24 mouse cellular contexts compared by ENCODE assay signal in the genomic region with DNA sequence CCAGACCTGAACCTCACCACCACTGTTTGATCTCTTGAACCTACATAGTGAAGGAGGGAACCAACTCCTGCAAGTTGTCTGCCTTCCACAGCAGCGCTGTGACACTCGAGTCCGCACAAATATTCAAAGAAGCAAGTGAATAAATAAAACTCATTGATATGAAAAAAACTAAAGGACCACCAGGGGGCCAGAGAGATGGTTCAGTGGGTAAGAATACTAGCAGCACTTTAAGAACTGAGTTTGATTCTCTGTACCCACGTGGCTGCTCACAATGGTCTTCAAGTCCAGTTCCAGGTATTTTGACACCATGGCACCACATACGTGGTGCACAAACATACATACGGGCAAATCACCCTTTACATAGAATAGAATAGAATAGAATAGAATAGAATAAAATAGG. TPM values are rescaled to one million over a fixed set of nuclear protein-coding genes. Genes with fewer than 3 reads are reported as not detected.
DNase-seq lines count a peak whose midpoint lies in the region; ATAC-seq and TF ChIP-seq lines count a peak whose summit lies in the region.
"Had no signal": no experiment of that assay in that cellular context is flagged by ENCODE, and none has a peak within 500 bp of the region (broad histone marks: within the 10 kb centered on the region; RNA-seq: fewer than 3 reads in every experiment).

No protein-coding gene starts in this region.

- peak; percentile 32 for DNase-seq in hindbrain, postnatal 0 days (ENCODE audit: low spot score)
- peak; percentile 76 for DNase-seq in midbrain, embryonic 11.5 days (ENCODE audit: low spot score, missing footprints)
- DNase-seq in midbrain, embryonic 10.5 days (ENCODE audit: low spot score): no peak
- DNase-seq in A20 (ENCODE audit: low read depth, low spot score): peak; percentile 16
- DNase-seq in midbrain, postnatal 0 days (ENCODE audit: low spot score): no peak
- no peak for DNase-seq in limb, embryonic 10.5 days (ENCODE audit: low spot score)
- DNase-seq in frontal cortex, postnatal 36 days (ENCODE audit: low spot score in 2 of 2): no peak
- DNase-seq: adrenal gland, postnatal 25 days; cerebellum, adult 8-10 months; kidney, adult 11 months; lung, postnatal 4 days; spleen, adult 18-20 months; thymus, adult 18-20 months; thymus, postnatal 4 days had no signal

- no peak for ATAC-seq in hindbrain, postnatal 0 days
- ATAC-seq in hindbrain, embryonic 13.5 days (ENCODE audit: low FRiP score): no peak
- no peak for ATAC-seq in midbrain, embryonic 11.5 days (ENCODE audit: low FRiP score)
- no peak for ATAC-seq in midbrain, postnatal 0 days (ENCODE audit: low FRiP score)
- ATAC-seq: forebrain, embryonic 14.5 days had no signal

- peaks cover 7% of the 10 kb centered on the region; the same call in 1 of the 2 replicates for H3K36me3 ChIP-seq in hindbrain, postnatal 0 days (ENCODE audit: insufficient read depth, low read length)
- H3K36me3 ChIP-seq in hindbrain, embryonic 13.5 days: peaks cover 61% of the 10 kb centered on the region
- peaks cover 14% of the 10 kb centered on the region for H3K36me3 ChIP-seq in midbrain, embryonic 11.5 days (ENCODE audit: control insufficient read depth, insufficient read depth, low read length)
- peaks cover 44% of the 10 kb centered on the region for H3K36me3 ChIP-seq in midbrain, embryonic 10.5 days
- peaks cover 15% of the 10 kb centered on the region for H3K36me3 ChIP-seq in midbrain, postnatal 0 days (ENCODE audit: insufficient read depth, low read length)
- no peaks in the 10 kb centered on the region for H3K36me3 ChIP-seq in limb, embryonic 10.5 days

- TF ChIP-seq CTCF in hindbrain, postnatal 0 days (IDR thresholded peaks at IDR 0.05; ENCODE audit: low read depth): peak; percentile 31; the same call in 1 of the 2 replicates
- TF ChIP-seq CTCF in midbrain, postnatal 0 days (IDR thresholded peaks at IDR 0.05): peak; percentile 53

- no peaks in the 10 kb centered on the region for H3K9me3 ChIP-seq in hindbrain, postnatal 0 days (ENCODE audit: low read length)
- H3K9me3 ChIP-seq in hindbrain, embryonic 13.5 days: no peaks in the 10 kb centered on the region
- H3K9me3 ChIP-seq in midbrain, embryonic 11.5 days (ENCODE audit: control insufficient read depth, low read length): no peaks in the 10 kb centered on the region
- H3K9me3 ChIP-seq in midbrain, embryonic 10.5 days (replicated peaks): 0 out of 2 replicates have a peak, but pooled peaks cover 7% of the 10 kb centered on the region
- H3K9me3 ChIP-seq in midbrain, postnatal 0 days (ENCODE audit: low read length): no peaks in the 10 kb centered on the region
- no peaks in the 10 kb centered on the region for H3K9me3 ChIP-seq in limb, embryonic 10.5 days (replicated peaks)
- H3K9me3 ChIP-seq: G1E; limb, embryonic 15.5 days; midbrain, embryonic 12.5 days had no signal

- H3K4me2 ChIP-seq in hindbrain, postnatal 0 days (ENCODE audit: low read depth, low read length): no peak overlapping the region
- H3K4me2 ChIP-seq in hindbrain, embryonic 13.5 days: no peak overlapping the region
- H3K4me2 ChIP-seq in midbrain, embryonic 11.5 days: no peak overlapping the region
- no peak overlapping the region for H3K4me2 ChIP-seq in midbrain, postnatal 0 days (ENCODE audit: low read depth, low read length, poor library complexity, severe bottlenecking)
- H3K4me2 ChIP-seq: limb, embryonic 15.5 days; midbrain, embryonic 12.5 days had no signal

- 64% methylated on average over 6 of the region's 6 CpGs for WGBS in hindbrain, postnatal 0 days
- WGBS in hindbrain, embryonic 13.5 days: 72% methylated on average over 6 of the region's 6 CpGs
- WGBS in midbrain, embryonic 11.5 days: 76% methylated on average over 6 of the region's 6 CpGs
- WGBS in midbrain, embryonic 10.5 days: 80% methylated on average over 6 of the region's 6 CpGs
- WGBS in midbrain, postnatal 0 days: 67% methylated on average over 6 of the region's 6 CpGs
- 82% methylated on average over 6 of the region's 6 CpGs for WGBS in limb, embryonic 10.5 days

- H3K9ac ChIP-seq in hindbrain, postnatal 0 days (replicated peaks; ENCODE audit: low read length): no peak overlapping the region
- H3K9ac ChIP-seq in hindbrain, embryonic 13.5 days: no peak overlapping the region
- no peak overlapping the region for H3K9ac ChIP-seq in midbrain, embryonic 11.5 days (ENCODE audit: low read length)
- H3K9ac ChIP-seq in midbrain, postnatal 0 days (replicated peaks; ENCODE audit: low read length, poor library complexity, severe bottlenecking): no peak overlapping the region
- H3K9ac ChIP-seq: limb, embryonic 15.5 days; midbrain, embryonic 12.5 days had no signal

- peaks cover 22% of the 10 kb centered on the region for H3K4me1 ChIP-seq in hindbrain, postnatal 0 days (ENCODE audit: insufficient read depth, low read length)
- H3K4me1 ChIP-seq in hindbrain, embryonic 13.5 days (replicated peaks): peaks cover 73% of the 10 kb centered on the region
- H3K4me1 ChIP-seq in midbrain, embryonic 11.5 days (ENCODE audit: control insufficient read depth, insufficient read depth, low read length): peaks cover 38% of the 10 kb centered on the region
- peaks cover 44% of the 10 kb centered on the region for H3K4me1 ChIP-seq in midbrain, embryonic 10.5 days
- H3K4me1 ChIP-seq in midbrain, postnatal 0 days (ENCODE audit: insufficient read depth, low read length): peaks cover 16% of the 10 kb centered on the region; the same call in 1 of the 2 replicates
- H3K4me1 ChIP-seq in limb, embryonic 10.5 days: peaks cover 38% of the 10 kb centered on the region

- H3K27me3 ChIP-seq in hindbrain, postnatal 0 days (ENCODE audit: insufficient read depth, low read length): no peaks in the 10 kb centered on the region
- H3K27me3 ChIP-seq in hindbrain, embryonic 13.5 days: peaks cover 12% of the 10 kb centered on the region
- peaks cover 14% of the 10 kb centered on the region for H3K27me3 ChIP-seq in midbrain, embryonic 11.5 days (ENCODE audit: control insufficient read depth, insufficient read depth, low read length)
- H3K27me3 ChIP-seq in midbrain, embryonic 10.5 days (ENCODE audit: low read depth, poor library complexity, severe bottlenecking): peaks cover 60% of the 10 kb centered on the region
- no peaks in the 10 kb centered on the region for H3K27me3 ChIP-seq in midbrain, postnatal 0 days (ENCODE audit: insufficient read depth, low read length)
- H3K27me3 ChIP-seq in limb, embryonic 10.5 days (ENCODE audit: low read depth, poor library complexity, severe bottlenecking): peaks cover 95% of the 10 kb centered on the region

- no peak overlapping the region for H3K27ac ChIP-seq in hindbrain, postnatal 0 days
- H3K27ac ChIP-seq in hindbrain, embryonic 13.5 days: no peak overlapping the region
- H3K27ac ChIP-seq in midbrain, embryonic 11.5 days (ENCODE audit: low read depth, low read length): no peak overlapping the region
- H3K27ac ChIP-seq in midbrain, embryonic 10.5 days (replicated peaks): no peak overlapping the region
- H3K27ac ChIP-seq in midbrain, postnatal 0 days (ENCODE audit: low read depth, low read length): no peak overlapping the region
- no peak overlapping the region for H3K27ac ChIP-seq in limb, embryonic 10.5 days
- H3K27ac ChIP-seq: embryonic facial prominence, embryonic 10.5 days; limb, embryonic 15.5 days; midbrain, embryonic 12.5 days had no signal

- H3K4me3 ChIP-seq in hindbrain, postnatal 0 days (ENCODE audit: low read length): no peak overlapping the region
- no peak overlapping the region for H3K4me3 ChIP-seq in hindbrain, embryonic 13.5 days
- no peak overlapping the region for H3K4me3 ChIP-seq in midbrain, embryonic 11.5 days (ENCODE audit: low read depth, low read length)
- H3K4me3 ChIP-seq in midbrain, embryonic 10.5 days: no peak overlapping the region
- no peak overlapping the region for H3K4me3 ChIP-seq in midbrain, postnatal 0 days (ENCODE audit: low read depth, low read length)
- H3K4me3 ChIP-seq in limb, embryonic 10.5 days: no peak overlapping the region
- H3K4me3 ChIP-seq: embryonic facial prominence, embryonic 10.5 days; limb, embryonic 15.5 days; midbrain, embryonic 12.5 days had no signal

RNA-seq across cellular contexts. Expression of gene Prr36, which starts 6.2 kb away (rescaled TPM):
- 11.5 and 32.4 TPM in 2 replicates for total RNA-seq in hindbrain, postnatal 0 days (2014; rRNA removed)
- 21.3 and 24.8 TPM in 2 replicates for polyA plus RNA-seq in hindbrain, postnatal 0 days (2015; fragmentation: Nextera tagmentation; extraction: Ambion mirVana)
- polyA plus RNA-seq in hindbrain, embryonic 13.5 days (2015; fragmentation: Nextera tagmentation; extraction: Ambion mirVana): 40.2 and 47.7 TPM in 2 replicates
- polyA plus RNA-seq in midbrain, embryonic 11.5 days (2014; fragmentation: Nextera tagmentation; extraction: Ambion mirVana): 25.9 and 31.9 TPM in 2 replicates
- 10.8 and 18.6 TPM in 2 replicates for polyA plus RNA-seq in midbrain, embryonic 10.5 days (2016; fragmentation: Nextera tagmentation; extraction: Ambion mirVana)
- total RNA-seq in midbrain, postnatal 0 days (2014; rRNA removed): 17.9 and 19.4 TPM in 2 replicates
- 28.1 and 33.1 TPM in 2 replicates for polyA plus RNA-seq in midbrain, postnatal 0 days (2015; fragmentation: Nextera tagmentation; extraction: Ambion mirVana)
- polyA plus RNA-seq in limb, embryonic 10.5 days (2016; fragmentation: Nextera tagmentation; extraction: Ambion mirVana): 1.5 and 2.2 TPM in 2 replicates

RNA-seq across cellular contexts. Expression of gene Lrrc8e, which starts 15.5 kb away (rescaled TPM):
- total RNA-seq in hindbrain, postnatal 0 days (2014; rRNA removed): not detected in 2 replicates
- not detected in 2 replicates for polyA plus RNA-seq in hindbrain, postnatal 0 days (2015; fragmentation: Nextera tagmentation; extraction: Ambion mirVana)
- not detected in 2 replicates for polyA plus RNA-seq in hindbrain, embryonic 13.5 days (2015; fragmentation: Nextera tagmentation; extraction: Ambion mirVana)
- 0.07 TPM in 1 of 2 replicates, not detected in the other for polyA plus RNA-seq in midbrain, embryonic 11.5 days (2014; fragmentation: Nextera tagmentation; extraction: Ambion mirVana)
- polyA plus RNA-seq in midbrain, embryonic 10.5 days (2016; fragmentation: Nextera tagmentation; extraction: Ambion mirVana): 0.19 TPM in 2 replicates
- not detected in 2 replicates for total RNA-seq in midbrain, postnatal 0 days (2014; rRNA removed)
- 0.12 TPM in 1 of 2 replicates, not detected in the other for polyA plus RNA-seq in midbrain, postnatal 0 days (2015; fragmentation: Nextera tagmentation; extraction: Ambion mirVana)
- polyA plus RNA-seq in limb, embryonic 10.5 days (2016; fragmentation: Nextera tagmentation; extraction: Ambion mirVana): 0.11 and 0.20 TPM in 2 replicates
- total RNA-seq: layer of hippocampus, postnatal 25 days; left cerebral cortex, postnatal 14 days had no signal
- polyA plus RNA-seq: forebrain, embryonic 14.5 days; neural tube, embryonic 11.5 days had no signal

RNA-seq across cellular contexts. Expression of gene Map2k7, which starts 27.4 kb away (rescaled TPM):
- total RNA-seq in hindbrain, postnatal 0 days (2014; rRNA removed): 30.8 and 39.7 TPM in 2 replicates
- polyA plus RNA-seq in hindbrain, postnatal 0 days (2015; fragmentation: Nextera tagmentation; extraction: Ambion mirVana): 24.7 and 27.7 TPM in 2 replicates
- polyA plus RNA-seq in hindbrain, embryonic 13.5 days (2015; fragmentation: Nextera tagmentation; extraction: Ambion mirVana): 28.5 and 30.8 TPM in 2 replicates
- 20.8 and 22.7 TPM in 2 replicates for polyA plus RNA-seq in midbrain, embryonic 11.5 days (2014; fragmentation: Nextera tagmentation; extraction: Ambion mirVana)
- polyA plus RNA-seq in midbrain, embryonic 10.5 days (2016; fragmentation: Nextera tagmentation; extraction: Ambion mirVana): 31.5 and 39.0 TPM in 2 replicates
- total RNA-seq in midbrain, postnatal 0 days (2014; rRNA removed): 32.8 and 42.3 TPM in 2 replicates
- polyA plus RNA-seq in midbrain, postnatal 0 days (2015; fragmentation: Nextera tagmentation; extraction: Ambion mirVana): 29.3 and 29.4 TPM in 2 replicates
- 32.8 and 34.2 TPM in 2 replicates for polyA plus RNA-seq in limb, embryonic 10.5 days (2016; fragmentation: Nextera tagmentation; extraction: Ambion mirVana)

RNA-seq across cellular contexts. Expression of gene Gm49320, which starts 27.6 kb away (rescaled TPM):
- total RNA-seq in hindbrain, postnatal 0 days (2014; rRNA removed): not detected in 2 replicates
- 0.25 and 0.74 TPM in 2 replicates for polyA plus RNA-seq in hindbrain, postnatal 0 days (2015; fragmentation: Nextera tagmentation; extraction: Ambion mirVana)
- polyA plus RNA-seq in hindbrain, embryonic 13.5 days (2015; fragmentation: Nextera tagmentation; extraction: Ambion mirVana): 1.00 and 1.7 TPM in 2 replicates
- 0.59 and 1.00 TPM in 2 replicates for polyA plus RNA-seq in midbrain, embryonic 11.5 days (2014; fragmentation: Nextera tagmentation; extraction: Ambion mirVana)
- 0.43 and 1.3 TPM in 2 replicates for polyA plus RNA-seq in midbrain, embryonic 10.5 days (2016; fragmentation: Nextera tagmentation; extraction: Ambion mirVana)
- total RNA-seq in midbrain, postnatal 0 days (2014; rRNA removed): 0.11 and 0.61 TPM in 2 replicates
- 0.45 and 0.85 TPM in 2 replicates for polyA plus RNA-seq in midbrain, postnatal 0 days (2015; fragmentation: Nextera tagmentation; extraction: Ambion mirVana)
- 0.85 and 1.6 TPM in 2 replicates for polyA plus RNA-seq in limb, embryonic 10.5 days (2016; fragmentation: Nextera tagmentation; extraction: Ambion mirVana)
- total RNA-seq: left cerebral cortex, postnatal 14 days had no signal
- polyA plus RNA-seq: liver, embryonic 16.5 days had no signal

RNA-seq across cellular contexts. Expression of gene Tgfbr3l, which starts 36.9 kb away (rescaled TPM):
- 9.0 and 15.5 TPM in 2 replicates for total RNA-seq in hindbrain, postnatal 0 days (2014; rRNA removed)
- 3.7 TPM in 2 replicates for polyA plus RNA-seq in hindbrain, postnatal 0 days (2015; fragmentation: Nextera tagmentation; extraction: Ambion mirVana)
- 5.0 and 5.2 TPM in 2 replicates for polyA plus RNA-seq in hindbrain, embryonic 13.5 days (2015; fragmentation: Nextera tagmentation; extraction: Ambion mirVana)
- polyA plus RNA-seq in midbrain, embryonic 11.5 days (2014; fragmentation: Nextera tagmentation; extraction: Ambion mirVana): 1.2 and 2.0 TPM in 2 replicates
- 2.6 and 3.6 TPM in 2 replicates for polyA plus RNA-seq in midbrain, embryonic 10.5 days (2016; fragmentation: Nextera tagmentation; extraction: Ambion mirVana)
- total RNA-seq in midbrain, postnatal 0 days (2014; rRNA removed): 8.2 and 15.3 TPM in 2 replicates
- polyA plus RNA-seq in midbrain, postnatal 0 days (2015; fragmentation: Nextera tagmentation; extraction: Ambion mirVana): 3.5 and 5.1 TPM in 2 replicates
- 2.8 and 3.3 TPM in 2 replicates for polyA plus RNA-seq in limb, embryonic 10.5 days (2016; fragmentation: Nextera tagmentation; extraction: Ambion mirVana)

Comparison
In these comparisons a context has a peak if more than half of its experiments do, and no peak if none do; other contexts are left out.
1. DNase-seq: peak in hindbrain, postnatal 0 days (single experiment), midbrain, embryonic 11.5 days (single experiment) and A20 (single experiment); none in midbrain, embryonic 10.5 days (single experiment), midbrain, postnatal 0 days (single experiment), limb, embryonic 10.5 days (single experiment) and frontal cortex, postnatal 36 days (0 of 2).